Mouse (Mus musculus) retina, postnatal 1 day (tissue): ENCODE data around the gene Sema4a.
A peak's percentile ranks its signal among the peaks of the same experiment; 100 is the strongest.

Experiments used
- DNase-seq: peaks from one replicate; pipeline ENCODE4 v3.0.0-alpha.2; 2012

Gene Sema4a

GRCm38 (mm10) chr3:88425330-88425689 is 35.7 kb downstream of the Sema4a start:
- no peak for DNase-seq

DNA sequence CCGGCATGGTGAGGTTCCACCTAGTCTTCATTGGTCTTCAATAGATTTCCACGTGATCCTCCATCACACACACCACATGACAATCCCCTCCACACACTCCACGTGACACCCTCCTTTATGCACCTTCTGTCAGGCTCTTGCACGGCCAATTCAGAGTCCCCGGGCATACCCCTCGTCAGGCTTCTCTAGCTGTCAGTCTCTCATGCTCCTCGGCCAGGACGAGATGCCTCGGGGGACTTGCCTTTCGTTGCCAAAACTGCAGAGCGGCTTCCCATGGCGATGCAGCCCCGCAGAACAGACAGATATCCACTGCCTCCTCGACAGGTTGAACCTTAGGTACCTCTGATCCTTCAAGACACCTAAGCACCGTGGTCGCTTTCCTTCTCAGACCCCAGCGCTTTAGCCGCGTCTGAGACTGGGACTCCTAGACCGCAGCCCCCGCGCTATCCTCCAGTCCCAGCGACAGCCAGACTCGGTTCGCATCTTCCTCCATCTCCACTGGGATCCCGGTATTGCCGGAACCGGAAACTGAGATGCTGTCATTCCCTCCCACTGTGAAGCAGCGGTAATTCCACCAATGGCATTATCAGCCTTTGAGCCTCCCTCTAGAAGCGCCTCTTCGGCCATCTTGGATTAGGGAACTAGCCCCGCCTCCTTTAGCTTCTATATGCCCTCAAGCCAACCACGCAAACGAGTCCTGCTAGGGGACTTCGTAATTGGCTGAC is 36.2 kb downstream of the Sema4a start, which contains the start of gene Slc25a44:
TSS of gene Slc25a44 (minus strand) at position 535 of the 725 bp plus-strand sequence.
- DNase-seq, result peak; percentile 100

DNA sequence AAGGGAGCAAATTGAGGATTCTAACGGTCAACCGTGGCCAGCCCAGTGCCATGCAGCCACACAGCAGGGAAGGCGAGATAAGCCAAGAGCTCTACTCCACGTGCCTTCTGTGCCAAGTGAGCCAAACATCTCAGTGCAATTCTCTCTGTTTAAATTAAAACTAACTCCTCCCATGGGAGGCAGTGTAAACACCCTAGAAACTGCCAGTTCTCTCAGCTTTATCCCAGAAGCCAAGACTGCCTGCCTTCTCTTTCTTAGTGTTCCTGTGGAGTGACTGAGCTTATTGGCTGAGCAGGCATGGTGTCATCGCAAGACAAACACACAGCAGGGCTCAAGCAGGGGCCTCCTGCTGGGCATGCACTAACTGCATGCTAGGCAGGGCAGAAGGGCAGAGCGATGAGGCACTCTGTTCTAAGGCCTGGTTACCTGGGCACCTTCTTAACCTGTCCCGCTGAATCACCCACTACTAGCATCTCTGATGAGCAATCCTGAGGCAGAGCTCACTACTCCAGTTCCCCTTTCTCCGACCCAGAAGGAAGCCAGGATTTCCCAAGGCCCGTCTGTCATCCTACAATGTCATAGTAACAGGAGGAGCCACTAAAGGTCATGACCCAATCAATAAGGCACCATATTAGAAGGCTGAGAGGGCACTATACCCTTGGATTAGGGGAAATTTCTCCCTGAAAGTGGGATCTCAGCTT is 38.8 kb downstream of the Sema4a start:
- no peak for DNase-seq

DNA sequence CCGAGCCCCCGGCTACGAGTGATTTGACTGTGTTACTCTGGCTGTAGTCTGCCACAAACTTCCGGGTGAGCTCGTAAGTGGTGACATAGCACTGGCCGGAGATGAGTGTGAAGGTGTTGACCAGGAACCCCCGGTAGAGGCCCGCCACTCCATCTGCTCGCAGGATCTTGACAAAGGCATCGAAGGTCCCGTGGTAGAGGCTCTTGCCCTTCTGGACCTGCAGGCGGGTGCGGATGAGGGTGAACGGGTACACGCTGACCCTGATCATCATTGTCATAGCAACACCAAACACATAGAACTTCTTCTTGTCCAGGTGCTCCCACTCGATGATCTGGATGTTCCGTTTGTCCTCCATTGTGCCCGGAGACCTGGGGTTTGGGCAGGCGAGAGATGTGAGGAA is 40.2 kb downstream of the Sema4a start:
- DNase-seq, result no peak

- no peak for DNase-seq
These were observed 43.0 kb downstream of the Sema4a start for GRCm38 (mm10) chr3:88418016-88418415.

DNA sequence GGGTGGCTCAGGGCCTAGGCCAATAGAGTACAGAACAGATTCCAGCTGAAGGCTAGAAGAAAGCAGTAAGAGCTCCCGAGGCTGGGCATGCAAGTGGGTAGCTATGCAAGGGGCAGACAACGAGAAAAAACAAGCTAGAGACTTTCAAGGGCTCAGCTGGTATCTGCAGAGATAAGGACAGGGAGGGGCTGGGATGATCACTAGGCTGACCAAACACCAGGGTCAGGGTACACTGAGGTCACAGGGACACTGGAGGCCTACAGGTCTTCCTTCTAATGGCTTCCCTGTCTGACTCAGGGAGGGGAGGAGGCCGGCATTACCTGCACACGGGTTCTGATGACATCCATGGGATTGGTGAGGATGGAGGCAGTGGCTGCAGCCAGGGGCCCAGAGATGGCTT is 45.3 kb downstream of the Sema4a start:
- no peak for DNase-seq

DNA sequence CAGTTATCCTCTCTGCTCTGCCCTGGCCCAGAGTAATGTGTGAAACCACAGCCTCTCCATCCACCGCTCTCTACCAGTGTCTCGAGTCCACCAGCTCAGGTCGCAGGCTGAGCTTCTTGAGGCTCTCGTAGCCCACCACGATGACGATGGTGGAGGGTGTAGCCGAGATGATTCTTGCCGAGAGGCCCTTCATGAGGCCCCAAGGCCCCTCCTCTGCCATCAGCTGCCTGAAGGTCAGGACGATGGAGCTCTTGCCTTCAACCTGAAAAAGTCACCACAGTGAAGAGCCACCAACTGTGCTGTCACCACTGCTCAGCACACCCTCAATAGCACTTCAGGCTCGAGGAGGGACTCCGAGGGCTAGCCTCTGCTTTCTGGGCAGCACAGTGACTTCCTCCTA is 48.3 kb downstream of the Sema4a start:
- DNase-seq, result no peak

- DNase-seq, result no peak
These were observed 49.3 kb downstream of the Sema4a start for GRCm38 (mm10) chr3:88411681-88412080.

- no peak for DNase-seq
These were observed 50.3 kb downstream of the Sema4a start for GRCm38 (mm10) chr3:88410645-88411031.

DNA sequence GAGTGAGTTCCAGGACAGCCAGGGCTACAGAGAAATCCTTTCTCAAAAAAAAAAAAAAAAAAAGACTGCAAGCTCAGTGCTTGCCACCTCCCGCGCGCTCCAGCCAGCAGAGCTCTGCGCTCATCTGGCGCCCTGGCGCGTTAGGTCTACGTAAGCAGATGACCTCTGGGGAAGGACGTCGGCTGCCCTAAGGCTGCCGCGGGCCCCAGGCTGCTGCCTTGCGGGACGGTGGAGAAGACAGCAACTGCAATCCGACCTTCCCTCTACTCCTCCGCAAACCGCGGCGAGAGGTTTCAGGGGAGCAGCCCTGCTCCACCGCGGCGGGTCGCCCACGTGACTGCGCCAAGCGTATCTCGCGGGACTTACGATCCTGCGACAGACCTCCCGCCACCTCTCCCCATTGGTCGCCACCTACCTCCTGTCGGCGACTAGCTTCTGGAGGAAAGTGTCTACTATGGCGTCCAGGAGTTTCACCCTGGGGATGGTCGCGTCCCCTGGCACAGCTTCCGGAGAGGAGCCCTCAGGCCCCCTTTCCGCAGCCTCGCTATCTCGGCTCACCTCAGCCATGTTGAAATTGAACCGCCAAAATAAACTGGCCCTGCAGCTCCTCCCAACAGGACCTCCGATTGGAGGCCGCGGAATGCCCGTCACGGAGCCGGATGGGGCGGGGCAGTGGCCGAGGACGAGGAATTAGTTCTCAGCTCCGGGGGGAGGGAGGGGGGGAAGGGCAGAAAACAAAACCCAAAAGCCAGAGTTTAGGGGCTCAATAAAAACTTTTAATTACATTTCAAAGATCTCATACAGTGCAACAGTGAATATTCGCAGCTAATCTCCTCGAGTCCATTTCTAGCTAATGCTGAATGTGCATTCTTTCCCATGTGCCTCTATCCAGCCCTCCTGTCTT is 51.0 kb downstream of the Sema4a start, which contains the start of gene Pmf1:
TSS of gene Pmf1 (minus strand) at position 591 of the 904 bp plus-strand sequence.
- DNase-seq, result peak; percentile 95

DNA sequence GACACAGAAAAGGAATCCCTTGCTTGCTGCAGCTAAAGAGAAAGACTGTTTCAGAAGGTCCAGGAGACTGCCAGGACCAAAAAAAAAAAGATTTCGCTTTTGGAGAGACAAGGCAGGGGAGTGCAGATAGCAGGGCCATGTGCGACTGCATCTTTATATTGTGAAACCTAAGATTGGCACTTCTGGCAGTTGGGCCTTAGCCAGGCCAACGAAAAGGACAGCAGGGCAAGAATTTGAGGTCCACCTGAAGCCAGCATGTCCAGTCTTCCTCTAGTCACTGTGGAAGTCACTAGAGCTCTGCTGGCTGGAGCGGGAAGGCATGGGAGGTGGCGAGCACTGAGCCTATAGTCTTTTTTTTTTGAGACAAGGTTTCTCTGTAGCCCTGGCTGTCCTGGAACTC is 52.0 kb downstream of the Sema4a start:
- DNase-seq, result no peak

GRCm38 (mm10) chr3:88407529-88407928 is 53.5 kb downstream of the Sema4a start:
- no peak for DNase-seq

- DNase-seq, result peak; percentile 93
These were observed 53.9 kb downstream of the Sema4a start for GRCm38 (mm10) chr3:88407090-88407489.

DNA sequence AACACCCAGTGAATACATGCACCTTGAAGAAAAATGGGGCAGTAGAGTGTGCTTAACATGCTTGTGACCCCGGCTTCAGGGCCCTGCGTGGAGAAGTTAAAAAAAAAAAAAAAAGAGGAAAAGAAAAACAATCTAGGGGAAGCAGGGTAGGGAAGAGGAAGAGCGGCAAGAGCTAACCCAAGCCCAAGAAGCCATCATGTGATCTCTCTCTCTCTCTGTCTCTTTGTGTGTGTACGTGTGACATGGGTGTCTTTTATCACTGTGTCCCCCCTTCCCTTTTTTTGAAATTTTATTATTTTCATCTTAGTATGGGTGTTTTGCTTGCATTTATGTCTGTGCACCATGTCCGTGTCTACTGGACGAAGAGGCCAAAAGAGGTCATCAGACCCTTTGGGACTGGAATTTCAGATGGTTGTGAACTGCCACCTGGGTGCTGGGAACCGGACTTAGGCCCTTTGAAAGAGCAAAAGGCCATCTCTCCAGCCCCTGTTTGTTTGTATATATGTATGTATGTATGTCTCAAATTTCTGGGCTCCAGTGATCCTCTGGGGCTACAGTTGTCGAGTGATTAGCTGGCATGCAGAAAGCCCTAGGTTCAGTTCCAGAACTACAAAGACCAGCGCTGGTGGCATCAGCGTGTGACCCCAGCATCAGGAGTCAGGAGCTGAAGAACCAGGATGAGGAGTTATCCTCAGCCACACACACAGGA is 57.3 kb downstream of the Sema4a start:
- DNase-seq, result no peak

DNA sequence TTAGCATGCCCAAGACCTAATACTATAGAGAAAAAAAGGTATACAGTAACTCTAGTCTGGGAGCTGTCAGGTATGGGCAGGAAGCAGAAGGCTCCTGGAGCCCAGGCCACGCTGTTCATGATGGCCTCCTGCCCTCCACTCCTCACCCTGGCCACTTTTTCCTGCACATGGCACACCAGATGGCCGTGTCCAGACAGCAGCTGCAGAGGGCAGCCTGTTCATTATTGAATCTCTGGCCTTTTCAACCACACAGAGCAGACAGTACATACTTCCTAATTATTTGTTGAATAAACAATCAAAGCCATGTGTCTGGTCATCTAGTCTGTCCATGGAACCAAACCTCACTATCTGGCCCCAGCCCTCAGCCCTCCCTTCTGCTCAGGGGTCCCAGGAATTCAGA is 62.3 kb downstream of the Sema4a start:
- no peak for DNase-seq

DNA sequence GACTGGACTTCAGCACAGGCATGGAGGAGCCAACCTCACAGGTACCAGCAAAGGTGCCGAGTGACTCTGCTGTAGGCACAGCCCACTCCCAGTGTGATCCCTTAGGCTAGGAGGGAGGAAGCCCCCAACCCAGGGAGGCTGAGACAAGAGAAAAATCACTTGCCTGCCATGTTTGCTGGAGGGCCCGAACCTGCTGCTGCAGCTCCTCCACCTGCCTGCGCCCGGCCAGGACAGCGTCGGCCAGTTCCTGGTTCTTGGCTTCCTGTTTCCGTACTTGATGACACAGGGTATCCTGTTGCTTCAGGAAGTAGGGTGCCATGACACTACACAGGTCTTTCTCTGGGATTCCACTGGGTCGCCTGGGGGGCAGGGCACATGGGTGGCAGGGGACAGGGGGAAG is 65.2 kb downstream of the Sema4a start:
- no peak for DNase-seq

DNA sequence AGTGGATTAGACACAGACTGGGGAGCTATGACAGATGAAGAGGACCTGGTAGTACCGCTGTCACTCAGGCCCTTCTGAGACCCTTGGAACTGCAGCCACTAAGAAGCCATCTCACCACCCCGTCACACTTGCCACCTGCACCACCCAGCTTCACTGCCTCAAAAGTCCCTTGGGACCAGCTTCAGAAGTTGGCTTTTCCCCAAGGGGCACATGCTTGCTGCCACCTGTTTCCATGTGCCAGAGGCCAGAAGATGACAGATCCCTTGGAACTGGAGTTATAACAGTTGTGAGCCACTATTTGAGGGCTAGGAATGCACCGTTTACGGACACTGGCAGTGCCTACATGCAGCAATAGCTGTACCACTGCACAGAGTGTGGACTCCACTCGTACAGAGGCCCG is 65.7 kb downstream of the Sema4a start:
- no peak for DNase-seq

DNA sequence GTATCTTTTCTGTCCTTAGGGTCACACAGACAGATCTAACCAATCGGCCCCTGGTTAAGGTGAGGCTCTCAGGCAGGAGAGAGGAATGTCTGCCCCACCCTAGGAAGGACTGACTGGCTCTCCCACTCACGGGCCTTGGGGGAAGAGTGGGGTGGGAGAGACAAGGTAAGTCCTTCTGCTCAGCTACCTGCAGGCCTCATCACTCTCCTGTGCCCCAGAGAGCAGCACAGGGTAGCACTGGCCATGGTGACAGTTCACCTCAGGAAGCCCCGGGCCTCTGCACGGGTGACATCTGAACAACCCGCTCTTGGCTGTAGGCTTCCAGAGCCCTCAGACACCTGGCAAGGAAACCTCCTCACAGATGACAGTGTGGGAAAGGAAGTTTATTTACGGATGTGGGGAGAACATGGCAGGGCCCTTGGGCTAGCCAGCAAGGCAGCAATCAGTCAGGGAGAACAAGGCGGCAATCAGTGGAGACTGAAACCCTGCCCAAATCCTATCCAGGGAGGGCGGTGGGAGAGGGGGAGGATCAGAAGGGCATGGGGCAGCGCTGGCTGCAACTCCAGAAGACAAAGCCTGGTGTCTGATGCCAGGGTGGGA is 67.1 kb downstream of the Sema4a start:
- DNase-seq, result no peak
